Mouse (Mus musculus) cerebellum, adult 18-20 months (tissue): ENCODE results near the gene Cyb561d2.

Experiments
- DNase-seq, 2 experiments: peaks; one replicate each; pipeline ENCODE4 v3.0.0; 2021

Cyb561d2 gene

DNA sequence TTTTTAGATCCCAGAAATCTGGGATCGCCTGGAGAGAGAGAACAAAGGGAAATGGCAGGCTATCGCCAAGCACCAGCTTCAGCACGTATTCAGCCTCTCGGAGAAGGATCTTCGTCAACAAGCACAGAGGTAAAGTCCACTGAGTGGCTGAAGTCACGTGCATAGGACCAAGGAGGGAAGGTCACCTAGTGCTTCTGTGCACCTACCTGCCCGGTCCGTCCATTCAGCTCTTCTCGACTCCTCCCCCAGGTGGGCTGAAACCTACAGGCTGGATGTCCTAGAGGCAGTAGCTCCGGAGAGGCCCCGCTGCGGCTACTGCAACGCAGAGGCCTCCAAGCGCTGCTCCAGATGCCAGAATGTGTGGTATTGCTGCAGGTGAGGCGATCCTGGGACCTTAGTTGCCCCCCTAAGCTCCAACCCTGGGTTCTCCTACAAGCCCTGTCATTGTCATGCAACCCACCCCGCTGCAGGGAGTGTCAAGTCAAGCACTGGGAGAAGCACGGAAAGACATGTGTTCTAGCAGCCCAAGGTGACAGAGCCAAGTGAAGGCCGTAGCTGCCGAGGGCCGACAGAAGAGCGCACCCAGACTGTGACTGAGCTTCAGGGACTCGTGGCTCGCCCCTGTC, 8.6 kb upstream of the Cyb561d2 start:
- no peak for DNase-seq

DNA sequence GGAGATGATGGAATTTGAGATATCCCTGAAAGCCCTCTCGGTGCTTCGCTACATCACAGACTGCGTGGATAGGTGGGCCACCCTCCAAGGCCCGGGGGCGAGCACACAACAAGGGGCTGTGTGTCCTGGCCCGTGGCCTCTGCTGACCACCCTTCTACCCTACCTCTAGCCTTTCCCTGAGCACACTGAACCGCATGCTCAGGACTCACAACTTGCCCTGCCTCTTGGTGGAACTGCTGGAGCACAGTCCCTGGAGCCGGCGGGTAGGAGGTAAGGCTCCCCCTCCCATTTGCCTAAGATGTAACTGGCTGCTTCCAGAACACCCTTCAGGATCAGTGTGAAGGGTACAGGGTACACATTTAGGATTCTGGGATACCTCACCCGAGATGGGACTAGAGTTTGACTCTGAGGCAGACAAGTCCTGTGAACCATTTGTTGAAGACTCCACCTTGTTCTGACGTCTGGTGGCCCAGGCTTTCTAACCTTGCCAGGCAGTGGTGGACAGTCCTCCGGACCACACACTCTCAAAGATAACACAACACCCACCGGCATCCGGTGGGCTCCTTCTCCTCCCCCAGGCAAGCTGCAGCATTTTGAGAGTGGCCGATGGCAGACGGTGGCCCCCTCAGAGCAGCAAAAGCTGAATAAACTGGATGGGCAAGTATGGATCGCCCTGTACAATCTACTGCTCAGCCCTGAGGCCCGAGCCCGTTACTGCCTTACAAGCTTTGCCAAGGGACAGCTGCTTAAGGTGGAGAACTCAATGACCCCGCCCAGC, 7.5 kb upstream of the Cyb561d2 start:
- DNase-seq: no peak

DNA sequence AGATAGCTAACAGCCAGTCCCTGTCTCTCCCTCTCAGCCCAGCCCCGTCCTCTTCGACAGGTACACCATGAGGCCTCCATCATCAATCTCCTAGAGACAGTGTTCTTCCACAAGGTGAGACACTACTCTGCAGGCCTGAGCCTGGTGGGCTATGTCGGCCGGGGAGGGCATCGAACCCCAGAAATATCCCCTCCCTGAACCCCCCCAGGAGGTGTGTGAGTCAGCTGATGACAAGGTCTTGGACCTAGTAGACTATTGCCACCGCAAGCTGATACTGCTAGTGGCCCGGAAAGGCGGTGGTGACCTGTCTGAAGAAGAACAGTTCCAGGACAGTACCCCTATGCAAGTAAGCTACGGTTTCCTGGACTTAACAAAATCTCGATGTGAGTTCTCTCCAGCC, 6.8 kb upstream of the Cyb561d2 start:
- no peak for DNase-seq

DNA sequence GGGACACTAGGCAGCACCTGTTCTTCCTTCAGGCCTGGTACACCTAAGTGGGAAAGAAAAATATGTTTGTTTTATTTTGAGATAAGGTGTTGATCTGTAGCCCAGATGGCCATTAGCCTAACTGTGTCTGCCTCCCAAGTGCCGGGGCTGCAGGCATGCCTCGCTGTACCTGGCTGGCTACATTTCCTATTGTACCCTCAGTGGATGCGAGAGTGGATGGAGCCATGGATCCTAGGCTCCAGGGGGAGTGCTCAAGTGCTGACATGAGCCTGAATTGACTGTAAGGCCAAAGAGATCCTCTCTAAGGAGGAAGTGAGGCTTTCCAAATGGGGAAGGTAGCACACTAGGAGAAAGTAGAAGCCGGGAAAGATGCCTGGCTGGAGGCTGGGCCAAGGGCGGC, 6.0 kb upstream of the Cyb561d2 start:
- no peak for DNase-seq

DNA sequence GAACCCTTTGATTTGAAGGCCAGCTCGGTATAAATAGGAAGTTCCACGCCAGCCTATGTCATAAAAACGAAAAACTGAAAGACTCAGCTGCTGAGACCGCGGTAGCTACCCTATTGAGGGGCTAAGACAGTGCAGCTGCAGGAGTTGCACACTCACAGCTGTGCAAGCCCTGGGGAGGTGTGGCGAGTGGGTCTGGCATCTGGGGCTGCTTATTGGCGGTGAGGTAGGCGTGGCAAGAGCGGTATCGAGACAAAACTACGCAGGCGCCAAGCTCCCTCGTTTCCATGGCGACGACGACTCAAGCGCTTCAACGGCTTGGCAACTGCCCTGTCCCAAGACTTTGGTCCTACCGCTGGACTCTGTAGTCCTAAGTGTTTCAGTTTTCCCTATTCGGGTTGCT, 5.0 kb upstream of the Cyb561d2 start, which contains the start of gene Zmynd10:
Zmynd10 (plus strand) TSS at position 273 of the 400 bp plus-strand sequence.
- DNase-seq: peak in 1 of 2 experiments; percentile 44

GRCm38 (mm10) chr9:107545602-107546001, 3.6 kb upstream of the Cyb561d2 start:
- peak; percentile 74 to 85 for DNase-seq

DNA sequence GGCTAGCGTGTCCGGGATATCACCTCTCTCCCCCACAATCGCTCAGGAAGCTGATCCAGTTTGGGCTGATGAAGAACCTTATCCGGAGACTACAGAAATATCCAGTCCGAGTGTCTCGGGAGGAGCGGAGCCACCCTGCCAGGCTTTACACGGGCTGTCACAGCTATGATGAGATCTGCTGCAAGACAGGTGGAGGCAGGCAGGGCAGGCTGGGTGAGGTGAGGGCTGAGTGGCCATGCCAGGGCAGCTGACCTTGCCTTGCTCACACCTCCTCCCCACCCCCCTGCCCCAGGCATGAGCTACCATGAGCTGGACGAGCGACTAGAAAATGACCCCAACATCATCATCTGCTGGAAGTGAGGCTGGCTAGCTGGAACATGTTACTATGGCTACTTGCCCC, 3.2 kb upstream of the Cyb561d2 start:
- DNase-seq: peak in 1 of 2 experiments; percentile 18

- DNase-seq: no peak
These were observed 2.7 kb upstream of the Cyb561d2 start for GRCm38 (mm10) chr9:107544729-107545128.

DNA sequence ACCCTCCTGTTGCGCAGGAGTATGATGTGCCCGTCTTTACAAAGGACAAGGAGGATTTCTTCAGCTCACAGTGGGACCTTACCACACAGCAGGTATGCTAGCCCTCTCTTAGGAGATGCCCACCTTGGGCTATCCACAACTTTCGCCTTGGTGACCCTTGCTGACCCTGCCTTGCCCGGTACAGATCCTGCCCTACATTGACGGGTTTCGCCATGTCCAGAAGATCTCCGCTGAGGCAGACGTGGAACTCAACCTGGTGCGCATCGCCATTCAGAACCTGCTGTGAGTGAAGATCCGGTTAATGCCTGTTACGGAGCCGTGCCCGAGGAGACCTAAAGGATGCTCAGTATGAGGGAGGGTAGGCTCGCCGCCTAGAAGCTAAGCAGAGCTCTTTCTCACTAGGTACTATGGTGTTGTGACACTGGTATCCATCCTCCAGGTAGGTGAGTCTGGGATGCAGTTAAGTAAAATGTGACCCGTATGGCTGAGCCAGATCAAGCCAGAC, 2.3 kb upstream of the Cyb561d2 start:
- DNase-seq: no peak

GRCm38 (mm10) chr9:107543299-107543698, 1.3 kb upstream of the Cyb561d2 start:
- no peak for DNase-seq

- DNase-seq: no peak
These were observed 728 bp upstream of the Cyb561d2 start for GRCm38 (mm10) chr9:107542721-107543120.

DNA sequence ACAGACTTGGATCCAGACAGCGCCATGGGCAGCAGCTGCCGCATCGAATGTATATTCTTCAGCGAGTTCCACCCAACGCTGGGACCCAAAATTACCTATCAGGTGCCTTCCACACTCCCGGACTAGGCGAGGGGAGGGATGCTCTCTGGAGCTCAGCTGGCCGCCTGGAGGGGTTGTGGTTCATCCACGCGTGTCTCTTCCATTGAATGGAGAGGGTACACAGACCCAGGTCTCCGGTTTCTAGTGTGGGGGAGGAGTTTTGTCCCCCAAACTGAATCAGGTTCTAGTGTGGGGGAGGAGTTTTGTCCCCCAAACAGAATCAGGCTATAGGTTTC, 326 bp upstream of the Cyb561d2 start:
- DNase-seq: no peak

GRCm38 (mm10) chr9:107541005-107541404, 988 bp downstream of the Cyb561d2 start:
- DNase-seq: no peak

DNA sequence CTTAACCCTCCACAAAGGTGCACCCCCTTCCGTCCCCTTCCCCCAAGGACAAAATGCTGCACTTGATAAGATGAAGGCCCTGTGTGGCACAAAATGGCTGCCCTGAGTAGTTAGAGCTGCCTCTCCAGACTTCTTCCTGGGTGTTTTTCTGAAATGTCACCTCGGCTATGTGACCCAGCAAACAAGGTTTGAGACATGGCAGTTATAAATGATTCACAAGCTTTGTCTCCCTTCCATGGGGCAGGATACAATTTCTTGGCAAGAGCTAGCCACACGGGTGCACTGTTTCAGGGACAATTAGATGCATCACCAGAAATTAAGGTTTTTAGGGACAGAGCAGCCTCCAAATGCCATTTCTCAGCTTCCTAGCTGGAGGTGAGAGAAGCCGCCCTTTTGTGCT, 1.6 kb downstream of the Cyb561d2 start:
- DNase-seq: no peak

DNA sequence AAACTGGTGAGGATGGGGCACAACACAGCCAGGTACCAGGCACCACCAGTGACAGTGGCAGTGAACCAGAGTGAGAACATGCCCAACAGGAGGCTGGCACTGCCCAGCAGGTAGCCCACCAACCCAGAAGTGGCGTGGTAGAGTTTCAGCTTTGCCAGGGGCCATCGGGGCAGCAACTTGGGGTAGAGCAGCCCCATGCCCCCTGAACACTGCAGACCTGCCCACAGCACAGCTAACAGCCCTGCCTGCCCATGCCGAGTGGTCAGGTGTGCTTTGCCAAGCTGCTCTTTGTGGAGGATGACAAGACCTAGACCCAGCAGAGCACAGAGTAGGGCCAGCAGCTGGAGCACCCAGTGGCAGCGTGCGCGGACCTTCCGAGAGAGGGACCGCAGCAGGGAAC, 2.1 kb downstream of the Cyb561d2 start:
- DNase-seq: no peak

DNA sequence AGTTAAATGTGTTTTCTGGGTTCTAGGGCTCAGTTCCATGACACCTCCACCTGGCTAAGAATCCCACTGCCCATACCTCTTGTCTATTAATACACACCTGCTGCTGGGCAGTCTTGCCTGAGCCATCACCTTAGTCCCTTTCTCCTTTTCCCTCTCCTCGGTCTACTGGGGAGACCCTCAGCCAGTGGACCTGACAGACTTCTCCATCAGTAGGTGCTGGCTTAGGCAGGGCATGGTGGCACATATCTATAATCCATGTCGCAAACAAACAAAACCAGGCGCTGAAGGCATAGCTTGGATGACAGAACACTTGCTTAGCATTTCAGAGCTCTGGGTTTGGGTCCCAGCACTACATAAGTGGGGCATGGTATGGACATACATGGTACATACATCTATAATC, 3.3 kb downstream of the Cyb561d2 start:
- DNase-seq: no peak

DNA sequence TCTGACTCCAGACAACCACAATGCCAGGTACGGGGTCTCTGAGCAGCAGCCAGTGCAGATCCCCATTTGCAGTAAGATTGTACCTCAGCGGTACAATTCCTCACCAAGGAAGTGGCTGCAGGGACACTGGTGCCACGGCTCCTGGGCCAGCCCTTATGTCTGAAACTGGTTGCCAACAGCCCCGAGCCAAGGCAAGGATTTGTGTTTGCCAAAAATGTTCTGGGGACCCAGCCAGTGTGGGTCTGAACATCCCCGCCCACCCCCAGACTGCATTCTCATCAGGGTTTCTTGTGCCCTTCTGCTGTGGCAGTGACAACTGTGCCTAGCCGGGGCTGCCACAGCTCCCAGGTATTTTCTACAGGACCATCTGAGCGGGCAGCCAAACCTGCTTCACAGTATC, 3.8 kb downstream of the Cyb561d2 start:
- DNase-seq: no peak

DNA sequence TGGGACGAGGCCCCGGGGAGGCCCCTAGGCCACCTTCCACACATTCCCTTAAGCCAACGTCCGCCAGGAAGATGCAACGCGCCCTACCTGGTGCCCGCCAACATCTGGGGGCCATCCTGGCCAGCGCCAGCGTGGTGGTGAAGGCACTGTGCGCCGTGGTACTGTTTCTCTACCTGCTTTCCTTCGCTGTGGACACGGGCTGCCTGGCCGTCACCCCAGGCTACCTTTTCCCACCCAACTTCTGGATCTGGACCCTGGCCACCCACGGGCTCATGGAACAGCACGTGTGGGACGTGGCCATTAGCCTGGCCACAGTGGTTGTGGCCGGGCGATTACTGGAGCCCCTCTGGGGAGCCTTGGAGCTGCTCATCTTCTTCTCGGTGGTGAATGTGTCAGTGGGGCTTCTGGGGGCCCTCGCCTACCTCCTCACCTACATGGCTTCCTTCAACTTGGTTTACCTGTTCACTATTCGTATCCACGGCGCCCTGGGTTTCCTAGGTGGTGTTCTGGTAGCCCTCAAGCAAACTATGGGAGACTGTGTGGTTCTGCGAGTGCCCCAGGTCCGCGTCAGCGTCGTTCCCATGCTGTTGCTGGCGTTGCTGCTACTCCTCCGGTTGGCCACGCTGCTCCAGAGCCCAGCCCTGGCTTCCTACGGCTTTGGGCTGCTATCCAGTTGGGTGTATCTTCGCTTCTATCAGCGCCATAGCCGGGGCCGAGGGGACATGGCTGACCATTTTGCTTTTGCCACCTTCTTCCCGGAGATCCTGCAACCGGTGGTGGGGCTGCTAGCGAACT, 7.4 kb downstream of the Cyb561d2 start:
- peak in 1 of 2 experiments; percentile 44 for DNase-seq

DNA sequence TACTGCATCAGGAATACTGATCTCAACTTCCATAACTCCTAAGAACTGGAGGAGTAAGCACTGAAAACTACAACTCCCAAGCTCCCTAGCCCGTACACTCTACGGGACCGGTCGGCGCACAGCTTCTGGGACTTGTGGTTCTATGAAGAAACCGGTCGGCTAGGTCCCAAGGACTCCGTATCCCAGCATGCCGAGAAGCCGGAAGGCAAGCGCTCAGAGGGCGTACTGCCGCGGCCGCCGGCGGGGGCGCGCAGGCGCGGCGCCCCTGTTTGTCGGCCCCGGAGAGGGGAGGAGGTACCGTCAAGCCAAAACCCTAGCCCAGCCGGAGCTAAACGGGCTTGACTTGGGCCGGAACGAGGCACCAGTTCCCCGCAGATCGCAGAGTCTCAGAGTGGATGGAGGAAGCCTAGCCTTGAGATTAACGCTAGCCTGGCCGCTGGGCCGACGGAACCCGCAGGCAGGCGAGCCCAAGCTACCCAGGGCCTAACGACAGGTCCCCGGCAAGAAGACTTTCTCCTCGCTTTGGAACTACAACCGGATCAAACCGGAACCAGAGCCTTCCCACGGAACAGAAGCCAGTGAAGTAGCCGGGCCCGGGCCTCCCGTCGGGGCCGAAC, 8.1 kb downstream of the Cyb561d2 start, which contains the start of gene Tmem115:
Tmem115 (plus strand) TSS at position 155 of the 617 bp plus-strand sequence.
- DNase-seq: peak; percentile 90 to 97

GRCm38 (mm10) chr9:107526198-107527026, 15.6 kb downstream of the Cyb561d2 start:
- DNase-seq: no peak

DNA sequence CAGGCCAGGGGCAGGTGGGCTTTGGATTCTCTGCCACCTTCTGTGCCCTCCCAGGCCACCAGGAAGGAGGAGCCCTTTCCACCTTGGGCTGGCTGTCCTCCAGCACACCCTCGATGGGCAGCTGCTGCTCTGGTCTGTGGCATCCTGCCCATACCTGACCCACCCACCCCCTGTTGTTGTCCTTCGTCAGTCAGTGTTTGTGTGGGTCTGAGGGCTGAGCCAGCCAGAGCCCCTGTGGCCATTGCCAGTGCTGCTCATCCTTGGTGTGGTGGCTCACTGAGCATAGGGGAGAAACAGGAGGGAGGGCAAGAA, 19.6 kb downstream of the Cyb561d2 start:
- no peak for DNase-seq

- no peak for DNase-seq
These were observed 20.1 kb downstream of the Cyb561d2 start for GRCm38 (mm10) chr9:107521711-107522399.
